In the genomic region with DNA sequence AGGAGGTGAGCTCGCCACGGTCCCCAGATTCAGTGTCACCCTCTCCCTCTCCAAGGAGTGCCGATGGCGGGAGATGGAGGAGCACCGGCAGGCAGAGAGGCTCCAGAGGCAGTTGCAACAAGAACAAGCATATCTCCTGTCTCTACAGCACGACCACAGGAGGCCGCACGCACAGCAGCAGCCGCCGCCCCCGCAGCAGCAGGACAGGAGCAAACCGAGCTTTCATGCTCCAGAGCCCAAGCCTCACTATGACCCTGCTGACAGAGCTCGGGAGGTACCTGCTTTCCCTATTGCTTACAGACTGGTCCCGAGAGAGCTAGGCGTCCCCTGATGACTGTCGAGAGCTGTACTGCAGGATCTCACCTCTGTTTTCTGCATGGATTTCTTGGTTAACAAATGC, we compare ENCODE assay signal across 13 mouse cellular contexts.
DNase-seq lines count a peak whose midpoint lies in the region; ATAC-seq and TF ChIP-seq lines count a peak whose summit lies in the region.
"Had no signal": no experiment of that assay in that cellular context is flagged by ENCODE, and none has a peak within 500 bp of the region (broad histone marks: within the 10 kb centered on the region; RNA-seq: fewer than 3 reads in every experiment).

No protein-coding gene starts in this region.

- no peaks in the 10 kb centered on the region for H3K27me3 ChIP-seq in kidney, postnatal 0 days (ENCODE audit: insufficient read depth, low read length)
- no peaks in the 10 kb centered on the region for H3K27me3 ChIP-seq in midbrain, postnatal 0 days (ENCODE audit: insufficient read depth, low read length)
- H3K27me3 ChIP-seq in midbrain, embryonic 11.5 days (ENCODE audit: control insufficient read depth, insufficient read depth, low read length), result no peaks in the 10 kb centered on the region
- H3K27me3 ChIP-seq: heart, embryonic 12.5 days; limb, embryonic 12.5 days; liver, embryonic 15.5 days had no signal

- H3K36me3 ChIP-seq in kidney, postnatal 0 days (ENCODE audit: insufficient read depth, low read length), result peaks cover 58% of the 10 kb centered on the region
- H3K36me3 ChIP-seq in midbrain, postnatal 0 days (ENCODE audit: insufficient read depth, low read length), result peaks cover 69% of the 10 kb centered on the region
- H3K36me3 ChIP-seq in midbrain, embryonic 11.5 days (ENCODE audit: control insufficient read depth, insufficient read depth, low read length), result peaks cover 27% of the 10 kb centered on the region

- H3K4me2 ChIP-seq in kidney, postnatal 0 days (ENCODE audit: low read length), result no peak overlapping the region
- H3K4me2 ChIP-seq in midbrain, postnatal 0 days (ENCODE audit: low read depth, low read length, poor library complexity, severe bottlenecking), result no peak overlapping the region
- H3K4me2 ChIP-seq in midbrain, embryonic 11.5 days, result no peak overlapping the region
- H3K4me2 ChIP-seq: heart, embryonic 12.5 days; limb, embryonic 12.5 days; liver, embryonic 15.5 days had no signal

- H3K27ac ChIP-seq in kidney, postnatal 0 days, result no peak overlapping the region
- no peak overlapping the region; the same call in 1 of the 2 replicates for H3K27ac ChIP-seq in midbrain, postnatal 0 days (ENCODE audit: low read depth, low read length)
- H3K27ac ChIP-seq in midbrain, embryonic 11.5 days (ENCODE audit: low read depth, low read length), result no peak overlapping the region
- H3K27ac ChIP-seq: limb, embryonic 12.5 days; liver, embryonic 15.5 days; midbrain, embryonic 10.5 days had no signal

- peak; percentile 8; the same call in 1 of the 2 replicates for TF ChIP-seq CTCF in kidney, postnatal 0 days (IDR thresholded peaks at IDR 0.05; ENCODE audit: low read depth)
- TF ChIP-seq CTCF in midbrain, postnatal 0 days (IDR thresholded peaks at IDR 0.05), result no peak

- H3K4me3 ChIP-seq in kidney, postnatal 0 days (replicated peaks; ENCODE audit: low read depth, low read length), result no peak overlapping the region
- no peak overlapping the region for H3K4me3 ChIP-seq in midbrain, postnatal 0 days (ENCODE audit: low read depth, low read length)
- no peak overlapping the region for H3K4me3 ChIP-seq in midbrain, embryonic 11.5 days (ENCODE audit: low read depth, low read length)
- H3K4me3 ChIP-seq: heart, embryonic 12.5 days; limb, embryonic 12.5 days; liver, embryonic 15.5 days; midbrain, embryonic 10.5 days had no signal

- H3K9me3 ChIP-seq in kidney, postnatal 0 days (replicated peaks; ENCODE audit: low read length), result no peaks in the 10 kb centered on the region
- no peaks in the 10 kb centered on the region for H3K9me3 ChIP-seq in midbrain, postnatal 0 days (ENCODE audit: low read length)
- H3K9me3 ChIP-seq in midbrain, embryonic 11.5 days (ENCODE audit: control insufficient read depth, low read length), result no peaks in the 10 kb centered on the region
- H3K9me3 ChIP-seq: heart, embryonic 12.5 days; limb, embryonic 12.5 days; liver, embryonic 15.5 days; midbrain, embryonic 10.5 days had no signal

- H3K9ac ChIP-seq in kidney, postnatal 0 days (ENCODE audit: low read depth, low read length), result no peak overlapping the region
- no peak overlapping the region for H3K9ac ChIP-seq in midbrain, postnatal 0 days (replicated peaks; ENCODE audit: low read length, poor library complexity, severe bottlenecking)
- no peak overlapping the region for H3K9ac ChIP-seq in midbrain, embryonic 11.5 days (ENCODE audit: low read length)
- H3K9ac ChIP-seq: heart, embryonic 12.5 days; limb, embryonic 12.5 days; liver, embryonic 15.5 days had no signal

- DNase-seq in frontal cortex, postnatal 25 days (ENCODE audit: low spot score in 2 of 2), result no peak
- DNase-seq in kidney, postnatal 0 days (ENCODE audit: low spot score), result peak; percentile 68
- DNase-seq in kidney, adult 11 months, result no peak
- no peak for DNase-seq in midbrain, postnatal 0 days (ENCODE audit: low spot score)
- no peak for DNase-seq in midbrain, embryonic 11.5 days (ENCODE audit: low spot score, missing footprints)
- peak; percentile 45 for DNase-seq in ZHBTc4 (ENCODE audit: low read depth, low spot score)
- no peak for DNase-seq in urinary bladder, postnatal 4 days (ENCODE audit: low spot score in 2 of 2)

- peak; percentile 52 for ATAC-seq in frontal cortex, adult (ENCODE audit: low TSS enrichment)
- peak; percentile 74 for ATAC-seq in kidney, postnatal 0 days (replicated peaks; ENCODE audit: low FRiP score, low read depth)
- 0 out of 2 replicates have a peak, but pooled peaks have one; percentile 7 for ATAC-seq in midbrain, postnatal 0 days (ENCODE audit: low FRiP score)
- ATAC-seq in midbrain, embryonic 11.5 days (ENCODE audit: low FRiP score), result no peak
- ATAC-seq: intestine, postnatal 0 days had no signal

- no peaks in the 10 kb centered on the region for H3K4me1 ChIP-seq in kidney, postnatal 0 days (replicated peaks; ENCODE audit: insufficient read depth, low read length)
- H3K4me1 ChIP-seq in midbrain, postnatal 0 days (ENCODE audit: insufficient read depth, low read length), result no peaks in the 10 kb centered on the region
- H3K4me1 ChIP-seq in midbrain, embryonic 11.5 days (ENCODE audit: control insufficient read depth, insufficient read depth, low read length), result no peaks in the 10 kb centered on the region
- H3K4me1 ChIP-seq: limb, embryonic 12.5 days; liver, embryonic 15.5 days; midbrain, embryonic 10.5 days had no signal

- 36% methylated on average over 16 of the region's 16 CpGs for WGBS in kidney, postnatal 0 days
- WGBS in midbrain, postnatal 0 days, result 80% methylated on average over 16 of the region's 16 CpGs
- 86% methylated on average over 16 of the region's 16 CpGs for whole genome bisulfite sequencing in midbrain, embryonic 11.5 days

Comparison
In these comparisons a context has a peak if more than half of its experiments do, and no peak if none do; other contexts are left out.
1. DNase-seq: peak in kidney, postnatal 0 days (single experiment) and ZHBTc4 (single experiment); none in frontal cortex, postnatal 25 days (0 of 2), kidney, adult 11 months (single experiment), midbrain, postnatal 0 days (single experiment), midbrain, embryonic 11.5 days (single experiment) and urinary bladder, postnatal 4 days (0 of 2).